Mouse (Mus musculus) neural tube, embryonic 15.5 days (tissue): Measurements from ENCODE around the gene Alox12. TPM values are rescaled to one million over a fixed set of nuclear protein-coding genes. Genes with fewer than 3 reads are reported as not detected.

Experiments
- ATAC-seq: fragments of 200-750 bp; cut with Nextera tagmentation; 2 replicates; pipeline ENCODE4 v1.8.0; 2017; ENCODE audit warnings: mild to moderate bottlenecking, moderate TSS enrichment, moderate library complexity; ENCODE audit not compliant: low FRiP score
- H3K27ac ChIP-seq: fragments of 300-500 bp; sonication (generic); replicated peaks from 2 replicates; pipeline ENCODE4 v1.5.1; 2015; ENCODE audit warnings: mild to moderate bottlenecking, inconsistent platforms
- H3K27me3 ChIP-seq: fragments of 300-500 bp; sonication (generic); replicated peaks from 2 replicates; pipeline ENCODE4 v1.6.1; 2015; ENCODE audit warnings: inconsistent platforms
- H3K36me3 ChIP-seq: fragments of 300-500 bp; sonication (generic); 2 replicates; pipeline ENCODE4 v1.6.1; 2015; ENCODE audit warnings: inconsistent platforms
- H3K4me1 ChIP-seq: fragments of 300-500 bp; sonication (generic); 2 replicates; pipeline ENCODE4 v1.6.1; 2015; ENCODE audit warnings: inconsistent platforms
- H3K4me2 ChIP-seq: fragments of 300-500 bp; sonication (generic); 2 replicates; pipeline ENCODE4 v1.6.1; 2015; ENCODE audit warnings: inconsistent platforms, mild to moderate bottlenecking, moderate library complexity
- H3K4me3 ChIP-seq: fragments of 300-500 bp; sonication (generic); replicated peaks from 2 replicates; pipeline ENCODE4 v1.5.1; 2015; ENCODE audit warnings: mild to moderate bottlenecking, inconsistent platforms
- H3K9ac ChIP-seq: fragments of 300-500 bp; sonication (generic); replicated peaks from 2 replicates; pipeline ENCODE4 v1.6.1; 2015; ENCODE audit warnings: mild to moderate bottlenecking, inconsistent platforms
- H3K9me3 ChIP-seq: fragments of 300-500 bp; sonication (generic); replicated peaks from 2 replicates; pipeline ENCODE4 v1.6.1; 2016; ENCODE audit warnings: inconsistent platforms
- WGBS: fragments of 180-500 bp; shearing (Covaris S2); methylation state at CpG from one replicate; pipeline ENCODE4 v1.1.7; 2015; ENCODE audit warnings: mixed read lengths; 5-methylcytosine and 5-hydroxymethylcytosine counted together
- polyA plus RNA-seq: library from polyadenylated mRNA; unstranded; fragments of >200 nt; fragmentation: Nextera tagmentation; extraction: Ambion mirVana; gene quantifications from 2 replicates; pipeline ENCODE4 v1.2.1, GENCODE M21; 2015

The Alox12 gene
- polyA plus RNA-seq, 1 experiment from 2014 or later: 2.1 TPM

DNA sequence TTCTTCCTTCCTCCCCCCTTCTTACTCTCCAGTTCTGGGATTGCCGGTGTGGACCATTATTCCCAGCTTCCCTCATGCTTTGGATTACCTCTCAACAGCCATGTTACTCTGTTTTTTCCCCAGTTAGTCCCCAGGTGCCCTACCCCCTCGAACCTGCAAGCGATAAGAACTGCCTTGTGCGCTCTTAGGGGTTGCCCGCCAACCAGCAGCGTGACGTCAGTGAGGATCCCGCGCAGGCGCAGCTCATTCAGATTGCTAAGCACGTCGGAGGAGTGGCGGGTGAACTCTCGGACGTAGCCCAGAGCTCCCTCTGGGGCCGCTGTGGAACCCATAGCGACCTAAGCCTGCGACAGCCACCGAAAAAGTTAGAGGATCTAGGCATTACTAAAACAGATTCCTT is 26.3 kb downstream of the Alox12 start:
- H3K27ac ChIP-seq: peak overlapping the region; percentile 46; the same call in 1 of the 2 replicates
- under 1% methylated on average over 19 of the region's 19 CpGs for WGBS
- no peaks in the 10 kb centered on the region for H3K9me3 ChIP-seq
- ATAC-seq: no peak
- H3K4me3 ChIP-seq: peak overlapping the region; percentile 29
- H3K27me3 ChIP-seq: peaks cover 74% of the 10 kb centered on the region
- H3K4me2 ChIP-seq: peak overlapping the region; percentile 63
- peak overlapping the region; percentile 23; the same call in 1 of the 2 replicates for H3K9ac ChIP-seq
- H3K36me3 ChIP-seq: no peaks in the 10 kb centered on the region
- peaks cover 39% of the 10 kb centered on the region for H3K4me1 ChIP-seq

DNA sequence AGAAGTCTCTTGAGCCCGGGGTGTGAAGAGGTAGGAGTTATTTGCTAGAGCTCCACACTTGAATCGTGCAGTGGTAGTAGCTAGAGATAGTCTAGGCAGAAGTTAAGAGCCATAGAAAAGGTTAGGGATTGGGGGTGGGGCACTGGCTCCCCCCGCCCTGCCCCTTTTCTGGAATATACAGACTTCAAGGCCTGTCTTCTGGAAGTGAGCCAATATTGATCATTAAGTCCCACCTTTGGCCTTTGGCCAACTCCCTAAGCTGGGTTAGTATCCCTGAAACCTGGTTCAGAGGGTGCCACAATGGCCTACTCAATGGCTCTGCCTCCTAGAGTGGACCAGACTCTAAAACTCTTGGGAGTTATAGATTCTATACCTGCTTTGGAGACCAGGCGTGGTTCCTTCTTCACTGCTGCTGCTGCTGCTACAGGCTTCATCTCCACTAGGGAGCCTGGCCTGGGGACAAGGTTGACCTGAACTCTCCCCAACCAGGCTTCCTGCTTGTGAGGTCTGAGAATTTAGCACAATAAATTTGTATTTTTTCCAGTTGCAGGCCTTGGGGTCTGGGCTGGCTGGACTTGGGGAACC is 27.4 kb downstream of the Alox12 start:
- no peak overlapping the region for H3K9ac ChIP-seq
- H3K27me3 ChIP-seq: peaks cover 74% of the 10 kb centered on the region
- no peaks in the 10 kb centered on the region for H3K36me3 ChIP-seq
- peaks cover 35% of the 10 kb centered on the region for H3K4me1 ChIP-seq
- no peak overlapping the region for H3K27ac ChIP-seq
- H3K9me3 ChIP-seq: no peaks in the 10 kb centered on the region
- ATAC-seq: no peak
- peak overlapping the region; percentile 63 for H3K4me2 ChIP-seq
- WGBS: 90% methylated on average over 4 of the region's 4 CpGs
- 0 out of 2 replicates have a peak overlapping the region, but pooled peaks have one; percentile 29 for H3K4me3 ChIP-seq

DNA sequence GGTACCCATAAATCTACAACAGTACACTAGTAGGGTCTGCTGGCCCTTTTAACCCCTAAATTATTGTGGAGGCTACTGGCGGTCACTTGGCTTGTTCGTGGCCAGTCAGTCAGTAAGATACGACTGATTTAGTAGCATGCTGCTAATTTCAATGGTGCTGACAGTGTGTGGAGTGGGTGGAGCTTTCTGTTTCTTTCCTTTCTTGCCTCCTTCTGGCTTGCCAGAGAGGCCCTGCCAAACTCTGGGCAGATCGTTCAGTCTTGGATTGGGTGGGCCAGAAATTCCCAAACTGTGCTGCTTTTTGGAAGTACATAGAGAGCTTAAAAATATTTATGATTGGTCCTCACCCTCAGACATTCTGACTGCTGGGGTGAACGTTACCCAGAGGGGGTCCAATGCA is 28.0 kb downstream of the Alox12 start:
- Histone ChIP-seq H3K27ac (0 out of 2 replicates have a peak overlapping the region, but pooled peaks have one; percentile 13), H3K4me3 (peak overlapping the region; percentile 33), H3K36me3 (no peaks in the 10 kb centered on the region), H3K4me2 (peak overlapping the region; percentile 63), H3K27me3 (peaks cover 74% of the 10 kb centered on the region), H3K9me3 (no peaks in the 10 kb centered on the region), H3K4me1 (peaks cover 39% of the 10 kb centered on the region), H3K9ac (0 out of 2 replicates have a peak overlapping the region, but pooled peaks have one; percentile 36)
- 26% methylated on average over 5 of the region's 5 CpGs for WGBS
- ATAC-seq: no peak

DNA sequence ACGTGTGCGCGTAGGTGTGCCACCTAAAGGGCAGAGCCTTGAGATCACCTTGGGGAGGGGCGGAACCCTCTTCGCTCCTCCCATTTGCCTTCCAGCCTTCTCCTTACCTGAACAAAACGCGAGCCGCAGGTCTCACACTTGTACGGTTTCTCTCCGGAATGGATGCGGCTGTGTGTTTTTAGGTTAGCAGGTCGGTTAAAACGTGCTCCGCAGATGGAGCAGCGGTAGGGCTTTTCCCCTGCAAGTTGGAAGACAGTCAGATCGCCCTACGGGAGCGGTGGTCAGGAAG is 28.6 kb downstream of the Alox12 start:
- H3K9ac ChIP-seq: peak overlapping the region; percentile 36; the same call in 1 of the 2 replicates
- peak overlapping the region; percentile 33 for H3K4me3 ChIP-seq
- H3K27ac ChIP-seq: peak overlapping the region; percentile 13; the same call in 1 of the 2 replicates
- H3K4me2 ChIP-seq: peak overlapping the region; percentile 63
- H3K9me3 ChIP-seq: no peaks in the 10 kb centered on the region
- H3K4me1 ChIP-seq: peaks cover 45% of the 10 kb centered on the region
- H3K27me3 ChIP-seq: peaks cover 71% of the 10 kb centered on the region
- no peak for ATAC-seq
- no peaks in the 10 kb centered on the region for H3K36me3 ChIP-seq
- 4% methylated on average over 18 of the region's 18 CpGs for WGBS

DNA sequence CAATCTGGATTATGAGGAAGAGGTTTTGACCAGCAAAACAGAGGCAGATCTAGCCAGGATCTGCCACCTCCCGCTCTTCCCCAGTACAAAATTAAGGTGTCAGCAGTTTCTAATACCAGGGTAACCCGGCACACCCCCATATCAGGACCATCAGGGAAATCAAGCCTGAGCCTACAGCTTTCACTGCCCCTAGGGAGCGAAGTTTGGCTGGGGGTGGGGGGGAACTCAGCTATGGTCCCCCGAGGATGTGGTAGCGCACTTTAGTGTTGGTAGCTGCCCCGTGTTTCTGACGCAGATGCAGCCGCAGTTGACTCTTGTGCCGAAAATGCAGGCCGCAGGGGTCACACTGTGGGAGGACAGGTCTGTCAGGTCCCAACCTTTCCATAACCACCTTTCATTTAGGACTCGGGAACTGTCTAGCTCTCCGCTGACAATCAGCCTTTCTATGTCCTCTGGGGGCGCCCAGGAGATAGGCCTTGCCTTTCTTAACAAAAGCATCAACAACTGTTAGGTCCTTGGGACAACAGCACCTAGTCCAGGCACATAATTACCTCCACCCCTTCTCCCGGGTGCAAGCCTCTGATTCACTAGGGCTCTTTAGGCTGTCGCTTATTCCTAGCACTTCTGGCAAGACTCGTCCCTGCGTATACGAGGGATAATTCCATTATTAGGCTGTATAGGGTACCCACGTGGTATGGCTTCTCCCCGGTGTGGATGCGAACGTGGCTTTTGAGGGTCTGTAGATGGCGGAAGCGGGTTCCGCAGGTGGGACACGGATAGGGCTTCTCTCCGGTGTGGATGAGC is 29.2 kb downstream of the Alox12 start:
- Histone ChIP-seq H3K9ac (peak overlapping the region; percentile 36; the same call in 1 of the 2 replicates), H3K4me1 (peaks cover 47% of the 10 kb centered on the region), H3K36me3 (no peaks in the 10 kb centered on the region), H3K27me3 (peaks cover 66% of the 10 kb centered on the region), H3K4me2 (peak overlapping the region; percentile 63), H3K27ac (peak overlapping the region; percentile 13; the same call in 1 of the 2 replicates), H3K9me3 (no peaks in the 10 kb centered on the region), H3K4me3 (peak overlapping the region; percentile 33)
- ATAC-seq: peak; percentile 19; the same call in 1 of the 2 replicates
- 19% methylated on average over 27 of the region's 27 CpGs for WGBS

DNA sequence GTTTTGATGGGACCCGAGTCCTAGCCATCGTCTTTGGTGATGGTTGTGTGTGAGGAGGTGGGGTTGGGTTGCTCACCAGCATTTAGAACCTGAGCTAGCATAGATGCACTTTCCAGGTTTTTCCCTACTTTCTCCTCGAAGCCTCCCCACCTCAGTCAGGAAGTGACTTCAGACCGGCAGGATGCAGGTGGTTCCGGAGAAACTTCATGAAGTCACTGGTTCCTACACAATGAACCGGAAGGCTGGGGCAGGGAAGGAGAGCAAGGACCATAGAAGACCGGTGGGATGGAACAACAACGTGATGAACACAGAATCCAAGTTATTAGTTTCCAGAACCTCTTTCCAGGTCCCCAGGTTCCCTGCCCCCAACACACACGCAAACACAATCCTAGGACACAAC is 31.4 kb downstream of the Alox12 start:
- H3K9me3 ChIP-seq: no peaks in the 10 kb centered on the region
- no peaks in the 10 kb centered on the region for H3K36me3 ChIP-seq
- WGBS: 87% methylated on average over 9 of the region's 9 CpGs
- peaks cover 44% of the 10 kb centered on the region for H3K27me3 ChIP-seq
- H3K4me2 ChIP-seq: no peak overlapping the region
- no peak for ATAC-seq
- H3K4me1 ChIP-seq: peaks cover 46% of the 10 kb centered on the region
- no peak overlapping the region for H3K4me3 ChIP-seq
- no peak overlapping the region for H3K27ac ChIP-seq
- no peak overlapping the region for H3K9ac ChIP-seq

DNA sequence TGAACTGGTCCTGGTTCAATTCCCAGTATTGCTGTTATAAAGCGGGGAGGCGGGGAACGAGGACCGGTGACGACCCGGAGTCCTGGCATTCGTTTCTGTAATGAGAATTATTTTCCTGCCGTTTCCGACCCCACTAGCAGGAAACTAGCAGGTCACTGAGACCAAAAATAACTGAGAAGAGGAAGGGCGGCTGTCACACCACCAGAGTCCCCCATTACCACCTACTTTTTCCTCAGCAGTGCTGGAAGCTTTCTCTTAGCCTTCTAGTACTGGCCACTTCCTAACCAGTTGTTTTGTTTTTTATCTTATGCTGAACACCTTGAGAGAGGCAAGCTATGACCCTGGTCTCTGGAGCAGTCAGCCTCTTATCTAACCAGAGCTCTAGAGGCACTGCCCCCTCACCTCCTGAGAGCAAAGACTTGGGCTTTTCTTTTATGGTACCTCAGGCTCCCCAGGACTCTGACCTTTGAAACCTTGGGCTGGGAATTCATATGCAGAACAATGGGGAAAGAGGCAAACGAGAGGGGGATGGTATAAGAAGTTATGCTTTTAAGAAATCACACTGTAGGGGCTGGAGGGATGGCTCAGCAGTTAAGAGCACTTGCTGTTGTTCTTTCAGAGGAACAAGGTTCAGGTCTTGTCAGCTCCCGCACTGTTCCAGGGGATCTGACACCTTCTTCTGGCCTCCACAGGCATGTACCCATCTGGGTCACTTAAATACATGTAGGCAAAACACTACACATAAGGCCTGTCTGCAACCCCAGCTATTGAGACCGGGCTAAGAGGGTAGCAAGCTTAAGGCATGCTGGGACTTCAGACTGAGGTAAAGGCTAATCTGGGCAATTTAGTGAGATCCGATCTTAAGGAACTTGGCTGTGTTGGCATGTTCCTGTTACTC is 33.3 kb downstream of the Alox12 start:
- peaks cover 11% of the 10 kb centered on the region for H3K36me3 ChIP-seq
- no peaks in the 10 kb centered on the region for H3K9me3 ChIP-seq
- H3K27me3 ChIP-seq: peaks cover 36% of the 10 kb centered on the region
- H3K9ac ChIP-seq: peak overlapping the region; percentile 73
- peak overlapping the region; percentile 91 for H3K27ac ChIP-seq
- peaks cover 51% of the 10 kb centered on the region for H3K4me1 ChIP-seq
- 7% methylated on average over 14 of the region's 14 CpGs for WGBS
- peak overlapping the region; percentile 61 for H3K4me3 ChIP-seq
- ATAC-seq: no peak
- peak overlapping the region; percentile 84 for H3K4me2 ChIP-seq

DNA sequence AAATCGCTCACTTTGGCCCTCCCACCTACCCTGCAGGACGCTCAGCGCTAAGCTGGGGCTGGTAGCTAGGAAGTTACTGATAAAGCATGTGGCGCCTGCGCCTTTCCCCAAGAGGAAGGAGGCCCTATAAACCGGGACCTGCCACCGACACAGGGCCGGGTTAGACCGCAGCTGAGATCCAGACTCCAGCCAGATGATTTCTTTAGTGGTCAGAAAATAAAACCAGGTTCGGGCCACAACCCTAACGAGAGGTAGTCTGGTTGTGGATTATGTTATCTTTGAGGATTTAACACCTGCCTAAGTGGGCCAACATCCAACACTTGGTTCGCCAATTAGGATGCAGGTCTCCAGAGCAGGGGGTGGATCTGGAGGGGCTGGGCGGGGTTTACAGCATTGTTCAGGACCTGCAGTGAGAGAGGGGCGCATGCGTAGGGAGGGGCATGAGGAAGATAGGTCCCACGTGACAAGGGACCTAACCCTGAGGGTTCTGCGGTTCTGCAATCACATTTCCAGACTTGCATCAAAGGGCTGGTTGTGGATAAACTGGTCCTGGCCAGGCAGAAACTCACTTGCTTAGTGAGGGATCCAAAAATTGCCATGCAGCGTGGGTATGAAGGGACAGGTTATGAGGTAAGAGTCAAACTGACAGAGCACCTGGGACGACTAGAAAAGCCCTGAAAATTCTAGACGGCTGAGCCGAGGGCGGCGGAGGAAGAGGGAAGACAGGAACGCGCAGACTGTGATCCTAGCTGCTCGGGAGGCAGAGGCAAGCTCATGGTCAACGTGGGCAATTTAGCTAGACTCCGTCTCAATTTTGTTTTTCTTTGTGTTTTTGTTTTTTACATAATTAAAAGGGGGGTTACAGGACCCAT is 34.2 kb downstream of the Alox12 start, which contains the start of gene Slc16a13:
Gene Slc16a13 (minus strand): TSS at position 334 of the 872 bp plus-strand sequence.
- peak; percentile 96 for ATAC-seq
- H3K9me3 ChIP-seq: no peaks in the 10 kb centered on the region
- H3K27me3 ChIP-seq: peaks cover 38% of the 10 kb centered on the region
- H3K4me2 ChIP-seq: peak within 1 kb of the TSS; percentile 84
- H3K9ac ChIP-seq: peak within 1 kb of the TSS; percentile 73
- peaks cover 42% of the 10 kb centered on the region for H3K4me1 ChIP-seq
- peak within 1 kb of the TSS; percentile 61 for H3K4me3 ChIP-seq
- under 1% methylated on average over 28 of the region's 28 CpGs for WGBS
- peaks cover 20% of the 10 kb centered on the region for H3K36me3 ChIP-seq
- peak within 1 kb of the TSS; percentile 91 for H3K27ac ChIP-seq

DNA sequence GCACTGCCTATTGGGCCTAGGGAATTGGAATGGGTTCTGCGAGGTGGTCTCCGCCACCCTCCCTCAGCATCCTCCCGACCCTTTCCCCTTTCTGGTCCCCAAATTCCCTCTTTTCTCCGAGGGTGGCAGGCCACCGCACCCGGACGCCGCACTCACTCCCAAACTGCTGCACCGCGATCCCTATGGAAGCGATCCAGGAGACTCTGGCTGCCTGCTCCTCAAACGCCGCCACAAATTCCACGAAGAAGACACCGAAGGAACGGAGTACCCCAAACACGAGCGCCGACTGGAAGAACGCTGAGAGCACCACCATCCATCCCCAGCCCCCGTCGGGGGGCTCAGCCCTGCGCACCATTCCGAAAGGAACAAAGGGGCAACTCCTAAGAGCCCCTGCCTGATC is 34.8 kb downstream of the Alox12 start:
- Histone ChIP-seq H3K36me3 (peaks cover 20% of the 10 kb centered on the region), H3K4me2 (peak overlapping the region; percentile 84), H3K4me1 (peaks cover 41% of the 10 kb centered on the region), H3K4me3 (peak overlapping the region; percentile 61), H3K27me3 (peaks cover 38% of the 10 kb centered on the region), H3K27ac (peak overlapping the region; percentile 91), H3K9ac (peak overlapping the region; percentile 73), H3K9me3 (no peaks in the 10 kb centered on the region)
- ATAC-seq: 0 out of 2 replicates have a peak, but pooled peaks have one; percentile 2
- WGBS: under 1% methylated on average over 24 of the region's 24 CpGs

DNA sequence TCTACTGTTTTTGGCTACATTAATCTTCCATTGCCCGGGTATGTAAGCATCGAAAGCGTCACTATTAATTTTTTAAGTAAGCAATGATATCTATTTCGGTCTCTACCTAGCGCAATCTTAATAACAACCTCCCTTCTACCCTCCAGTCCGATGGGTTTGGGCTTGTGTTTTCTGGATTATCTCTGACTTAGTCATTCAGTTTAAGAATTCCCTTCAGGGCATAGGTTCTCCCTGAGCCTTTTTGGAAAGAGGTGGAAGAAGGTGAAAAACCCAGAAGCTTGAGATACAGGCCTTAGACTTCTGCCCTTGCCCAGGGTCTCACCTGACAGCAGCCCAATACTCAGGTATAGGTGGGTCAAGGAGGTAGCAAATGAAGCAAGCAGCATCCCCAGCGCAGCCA is 35.3 kb downstream of the Alox12 start:
- Histone ChIP-seq H3K4me3 (peak overlapping the region; percentile 61), H3K4me2 (peak overlapping the region; percentile 84), H3K9ac (peak overlapping the region; percentile 73), H3K4me1 (peaks cover 46% of the 10 kb centered on the region), H3K36me3 (peaks cover 20% of the 10 kb centered on the region), H3K27ac (peak overlapping the region; percentile 91), H3K27me3 (peaks cover 38% of the 10 kb centered on the region), H3K9me3 (no peaks in the 10 kb centered on the region)
- 60% methylated on average over 7 of the region's 7 CpGs for WGBS
- no peak for ATAC-seq
